Mouse (Mus musculus) embryonic fibroblast, embryonic 13.5 days (primary cell): ENCODE measurements around the gene Wdhd1.

Experiments
- CTCF ChIP-seq: IDR thresholded peaks from 2 replicates; pipeline ENCODE4 v1.5.1; 2011; ENCODE audit warnings: mild to moderate bottlenecking, control low read depth, low read length, moderate library complexity, borderline replicate concordance; ENCODE audit not compliant: insufficient read depth
- POLR2A ChIP-seq: IDR thresholded peaks from 2 replicates; pipeline ENCODE4 v1.6.1; 2011; ENCODE audit warnings: low read depth, mild to moderate bottlenecking, control low read depth, low read length, moderate library complexity

DNA sequence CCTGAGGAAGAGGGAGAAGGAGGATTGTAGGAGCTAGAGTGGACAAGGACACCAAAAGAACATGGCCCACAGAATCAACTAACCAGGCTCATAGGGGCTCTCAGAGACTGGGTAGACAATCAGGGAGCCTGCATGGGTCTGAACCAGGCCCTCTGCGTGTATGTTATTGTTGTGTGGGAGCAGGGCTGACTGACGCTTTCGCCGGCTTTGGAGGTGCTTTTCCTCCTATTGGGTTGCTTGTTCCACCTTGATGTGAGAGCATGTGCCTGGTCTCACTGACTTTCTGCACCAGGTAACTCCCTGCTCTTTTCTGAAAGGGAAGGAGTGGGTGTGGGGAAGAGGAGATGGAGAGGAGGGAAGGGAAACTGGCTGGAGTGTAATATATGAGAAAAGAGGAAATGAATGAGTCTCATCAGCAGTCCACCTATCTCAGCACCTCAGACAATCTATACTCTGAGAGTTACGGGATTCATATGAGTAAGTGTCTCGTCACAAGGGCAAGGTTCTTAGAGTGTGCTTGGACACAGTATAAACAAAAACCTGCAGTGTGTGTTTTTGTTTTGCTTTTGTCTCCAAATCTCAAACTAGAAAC, 28.3 kb upstream of the Wdhd1 start:
- TF ChIP-seq CTCF: no peak
- no peak for TF ChIP-seq POLR2A
